Mouse (Mus musculus): ENCODE results near the gene Adgrg3. TPM values are rescaled to one million over a fixed set of nuclear protein-coding genes. Genes with fewer than 3 reads are reported as not detected.

Adgrg3 gene
- polyA plus RNA-seq, 1 experiment = 0.27 TPM

DNA sequence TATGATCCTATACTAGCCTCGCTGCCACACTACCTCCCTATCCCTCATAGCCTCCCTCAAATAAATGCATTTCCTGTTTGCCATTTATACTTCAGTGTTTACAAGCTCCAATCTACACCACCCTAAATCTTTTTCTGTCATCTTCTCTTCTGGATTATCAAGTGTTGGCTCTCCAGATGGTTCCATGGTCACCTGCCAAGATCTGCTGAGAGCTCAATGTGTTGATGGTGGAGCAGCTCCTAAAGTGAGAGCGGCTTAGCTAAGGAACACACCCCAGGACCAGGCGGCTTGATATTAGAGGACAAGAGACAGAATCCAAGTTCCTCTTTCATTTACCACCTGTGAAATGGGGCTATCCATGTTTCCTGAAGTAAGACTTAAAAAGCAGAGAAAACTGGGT lies 60.6 kb downstream of the Adgrg3 start:
- TF ChIP-seq EP300 (IDR thresholded peaks at IDR 0.05; ENCODE audit: insufficient read depth, low read depth, low read length) = no peak
- no peak for TF ChIP-seq CTCF (IDR thresholded peaks at IDR 0.05; ENCODE audit: low read depth, low read length)
- Histone ChIP-seq H3K9ac (ENCODE audit: low read depth, poor library complexity, severe bottlenecking) (no peak overlapping the region), H3K4me1 (ENCODE audit: control insufficient read depth, insufficient read depth, low read length) (no peaks in the 10 kb centered on the region), H3K27ac (ENCODE audit: insufficient read depth, low read length) (no peak overlapping the region), H3K27me3 (ENCODE audit: control insufficient read depth, insufficient read depth, low read length, poor library complexity, severe bottlenecking) (no peaks in the 10 kb centered on the region), H3K4me3 (ENCODE audit: low read depth, low read length) (no peak overlapping the region), H3K9me3 (replicated peaks; ENCODE audit: control insufficient read depth, insufficient read depth, low read length, poor library complexity, severe bottlenecking) (no peaks in the 10 kb centered on the region), H3K36me3 (ENCODE audit: control insufficient read depth, insufficient read depth, low read length, poor library complexity, severe bottlenecking) (no peaks in the 10 kb centered on the region)

DNA sequence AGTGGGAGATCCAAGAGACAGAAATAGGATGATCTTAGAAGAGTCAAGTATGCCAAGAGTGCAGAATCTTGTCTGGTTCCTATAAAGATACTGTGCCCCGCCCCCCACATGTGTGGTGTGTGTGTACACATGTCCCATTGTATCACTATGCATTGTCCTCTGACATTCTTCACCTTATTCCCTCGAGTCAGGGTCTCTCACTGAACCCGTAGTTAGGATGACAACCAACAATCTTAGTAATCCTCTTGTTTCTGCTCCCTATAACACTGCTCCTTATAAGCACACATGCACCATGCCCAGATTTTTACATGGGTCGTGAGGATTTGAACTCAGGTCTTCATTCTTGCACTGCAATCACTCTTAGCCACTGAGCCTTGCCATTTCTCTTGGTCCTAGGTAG lies 61.8 kb downstream of the Adgrg3 start:
- Histone ChIP-seq H3K36me3 (ENCODE audit: control insufficient read depth, insufficient read depth, low read length, poor library complexity, severe bottlenecking) (no peaks in the 10 kb centered on the region), H3K4me1 (ENCODE audit: control insufficient read depth, insufficient read depth, low read length) (no peaks in the 10 kb centered on the region), H3K9me3 (replicated peaks; ENCODE audit: control insufficient read depth, insufficient read depth, low read length, poor library complexity, severe bottlenecking) (no peaks in the 10 kb centered on the region), H3K27ac (ENCODE audit: insufficient read depth, low read length) (no peak overlapping the region), H3K9ac (ENCODE audit: low read depth, poor library complexity, severe bottlenecking) (no peak overlapping the region), H3K27me3 (ENCODE audit: control insufficient read depth, insufficient read depth, low read length, poor library complexity, severe bottlenecking) (no peaks in the 10 kb centered on the region), H3K4me3 (ENCODE audit: low read depth, low read length) (no peak overlapping the region)
- no peak for TF ChIP-seq EP300 (IDR thresholded peaks at IDR 0.05; ENCODE audit: insufficient read depth, low read depth, low read length)
- no peak for TF ChIP-seq CTCF (IDR thresholded peaks at IDR 0.05; ENCODE audit: low read depth, low read length)
- no peak for TF ChIP-seq POLR2A (IDR thresholded peaks at IDR 0.05; ENCODE audit: insufficient read depth, low read length)

DNA sequence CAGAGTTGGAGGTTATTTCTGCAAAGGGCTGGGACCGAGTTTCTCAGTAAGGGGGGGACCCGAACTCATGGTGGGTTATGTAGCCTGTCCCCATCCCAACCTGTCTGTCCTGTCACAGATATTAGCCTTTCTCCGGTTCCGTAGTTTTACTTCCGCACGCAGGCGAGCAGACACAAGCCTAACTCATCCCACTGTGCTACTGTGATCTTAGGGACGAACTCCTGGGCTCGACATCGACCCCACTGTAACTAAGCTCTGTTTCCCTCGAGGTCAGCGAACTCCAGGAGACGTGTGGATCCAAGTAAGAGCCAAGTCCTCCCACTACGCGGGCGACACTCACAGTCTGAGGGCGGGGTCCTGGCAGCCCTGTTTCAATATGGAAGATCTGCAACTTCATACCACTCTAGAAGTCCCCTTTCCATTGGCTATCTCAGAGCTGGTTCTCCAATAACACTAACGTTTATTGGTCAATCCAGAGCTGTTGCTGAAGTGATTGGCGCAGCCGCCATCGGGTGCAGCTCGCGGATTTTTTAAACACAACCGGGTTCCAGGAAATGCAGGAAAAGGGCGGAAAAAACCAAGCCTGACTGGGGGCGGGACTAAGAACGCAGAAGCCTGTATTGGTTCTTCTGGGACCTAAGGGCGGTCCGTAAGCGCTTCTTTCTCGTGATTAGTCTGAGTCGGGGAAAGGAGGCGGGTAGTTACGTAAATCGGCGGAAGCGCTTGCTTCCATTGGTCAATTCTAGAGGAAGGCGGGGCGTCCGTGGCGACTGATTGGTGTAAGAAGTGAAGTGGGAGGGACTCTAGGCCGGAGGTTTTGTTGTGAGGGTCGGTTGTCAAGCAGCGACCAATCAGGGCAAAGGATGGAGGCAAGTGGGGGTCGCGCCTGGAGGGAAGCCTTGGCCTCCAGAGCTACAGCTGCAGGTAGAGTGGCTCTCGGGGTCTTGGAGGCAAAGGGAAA lies 63.2 kb downstream of the Adgrg3 start, which contains the start of gene Katnb1:
Gene Katnb1 (plus strand): TSS at position 806 of the 961 bp plus-strand sequence.
- Histone ChIP-seq H3K9me3 (replicated peaks; ENCODE audit: control insufficient read depth, insufficient read depth, low read length, poor library complexity, severe bottlenecking) (no peaks in the 10 kb centered on the region), H3K4me1 (ENCODE audit: control insufficient read depth, insufficient read depth, low read length) (no peaks in the 10 kb centered on the region), H3K27me3 (ENCODE audit: control insufficient read depth, insufficient read depth, low read length, poor library complexity, severe bottlenecking) (no peaks in the 10 kb centered on the region), H3K36me3 (ENCODE audit: control insufficient read depth, insufficient read depth, low read length, poor library complexity, severe bottlenecking) (no peaks in the 10 kb centered on the region), H3K27ac (ENCODE audit: insufficient read depth, low read length) (no peak within 1 kb of the TSS), H3K9ac (ENCODE audit: low read depth, poor library complexity, severe bottlenecking) (peak within 1 kb of the TSS; percentile 86), H3K4me3 (ENCODE audit: low read depth, low read length) (peak within 1 kb of the TSS; percentile 97)
- no peak for TF ChIP-seq POLR2A (IDR thresholded peaks at IDR 0.05; ENCODE audit: insufficient read depth, low read length)
- TF ChIP-seq CTCF (IDR thresholded peaks at IDR 0.05; ENCODE audit: low read depth, low read length) = no peak
- TF ChIP-seq EP300 (IDR thresholded peaks at IDR 0.05; ENCODE audit: insufficient read depth, low read depth, low read length) = no peak

DNA sequence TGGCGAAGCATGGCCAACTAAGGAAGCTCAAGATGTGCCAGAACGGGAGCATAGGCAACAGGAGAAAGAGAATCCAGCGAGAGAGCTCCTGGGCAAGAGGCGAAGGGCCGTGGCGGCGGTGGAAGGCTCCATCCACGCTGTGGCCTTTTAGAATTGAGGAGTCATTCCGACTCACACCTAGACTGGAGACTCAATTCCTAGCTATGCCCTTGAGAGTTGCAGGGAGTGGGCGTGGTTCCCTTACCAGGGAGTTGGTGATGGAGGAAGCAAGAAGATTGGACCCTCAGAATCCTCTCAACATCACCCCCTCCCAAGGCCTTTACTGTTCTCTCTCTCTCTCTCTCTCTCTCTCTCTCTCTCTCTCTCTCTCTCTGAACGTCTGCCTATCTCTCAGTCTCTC lies 64.2 kb downstream of the Adgrg3 start:
- no peak overlapping the region for H3K27ac ChIP-seq (ENCODE audit: insufficient read depth, low read length)
- no peaks in the 10 kb centered on the region for H3K27me3 ChIP-seq (ENCODE audit: control insufficient read depth, insufficient read depth, low read length, poor library complexity, severe bottlenecking)
- H3K9ac ChIP-seq (ENCODE audit: low read depth, poor library complexity, severe bottlenecking) = peak overlapping the region; percentile 76
- no peaks in the 10 kb centered on the region for H3K36me3 ChIP-seq (ENCODE audit: control insufficient read depth, insufficient read depth, low read length, poor library complexity, severe bottlenecking)
- H3K4me1 ChIP-seq (ENCODE audit: control insufficient read depth, insufficient read depth, low read length) = no peaks in the 10 kb centered on the region
- peak overlapping the region; percentile 97 for H3K4me3 ChIP-seq (ENCODE audit: low read depth, low read length)
- H3K9me3 ChIP-seq (replicated peaks; ENCODE audit: control insufficient read depth, insufficient read depth, low read length, poor library complexity, severe bottlenecking) = no peaks in the 10 kb centered on the region
- TF ChIP-seq EP300 (IDR thresholded peaks at IDR 0.05; ENCODE audit: insufficient read depth, low read depth, low read length) = no peak
- TF ChIP-seq CTCF (IDR thresholded peaks at IDR 0.05; ENCODE audit: low read depth, low read length) = no peak
- TF ChIP-seq POLR2A (IDR thresholded peaks at IDR 0.05; ENCODE audit: insufficient read depth, low read length) = no peak

DNA sequence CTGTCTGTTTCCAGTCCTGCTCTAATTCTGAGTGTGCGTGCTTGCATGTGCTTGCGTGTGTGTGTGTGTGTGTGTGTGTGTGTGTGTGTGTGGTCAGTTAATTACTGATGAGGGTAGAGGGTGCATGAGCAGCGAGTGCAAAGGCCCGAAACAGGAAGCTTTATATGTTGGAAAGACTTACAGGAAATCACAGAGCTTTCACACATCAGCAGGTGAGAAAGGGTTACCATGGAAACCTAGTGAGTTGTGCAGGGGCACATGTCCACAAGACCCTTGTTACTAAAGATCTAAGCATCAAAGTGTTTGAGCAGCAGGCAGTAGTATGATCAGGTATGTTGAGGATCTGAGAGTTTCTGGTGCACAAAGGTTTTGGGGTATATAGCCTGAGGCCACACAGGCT lies 66.8 kb downstream of the Adgrg3 start:
- Histone ChIP-seq H3K9ac (ENCODE audit: low read depth, poor library complexity, severe bottlenecking) (no peak overlapping the region), H3K4me1 (ENCODE audit: control insufficient read depth, insufficient read depth, low read length) (no peaks in the 10 kb centered on the region), H3K36me3 (ENCODE audit: control insufficient read depth, insufficient read depth, low read length, poor library complexity, severe bottlenecking) (peaks cover 4% of the 10 kb centered on the region; the same call in 1 of the 2 replicates), H3K4me3 (ENCODE audit: low read depth, low read length) (no peak overlapping the region), H3K27me3 (ENCODE audit: control insufficient read depth, insufficient read depth, low read length, poor library complexity, severe bottlenecking) (no peaks in the 10 kb centered on the region), H3K9me3 (replicated peaks; ENCODE audit: control insufficient read depth, insufficient read depth, low read length, poor library complexity, severe bottlenecking) (no peaks in the 10 kb centered on the region), H3K27ac (ENCODE audit: insufficient read depth, low read length) (no peak overlapping the region)
- TF ChIP-seq EP300 (IDR thresholded peaks at IDR 0.05; ENCODE audit: insufficient read depth, low read depth, low read length) (no peak), CTCF (IDR thresholded peaks at IDR 0.05; ENCODE audit: low read depth, low read length) (no peak)

DNA sequence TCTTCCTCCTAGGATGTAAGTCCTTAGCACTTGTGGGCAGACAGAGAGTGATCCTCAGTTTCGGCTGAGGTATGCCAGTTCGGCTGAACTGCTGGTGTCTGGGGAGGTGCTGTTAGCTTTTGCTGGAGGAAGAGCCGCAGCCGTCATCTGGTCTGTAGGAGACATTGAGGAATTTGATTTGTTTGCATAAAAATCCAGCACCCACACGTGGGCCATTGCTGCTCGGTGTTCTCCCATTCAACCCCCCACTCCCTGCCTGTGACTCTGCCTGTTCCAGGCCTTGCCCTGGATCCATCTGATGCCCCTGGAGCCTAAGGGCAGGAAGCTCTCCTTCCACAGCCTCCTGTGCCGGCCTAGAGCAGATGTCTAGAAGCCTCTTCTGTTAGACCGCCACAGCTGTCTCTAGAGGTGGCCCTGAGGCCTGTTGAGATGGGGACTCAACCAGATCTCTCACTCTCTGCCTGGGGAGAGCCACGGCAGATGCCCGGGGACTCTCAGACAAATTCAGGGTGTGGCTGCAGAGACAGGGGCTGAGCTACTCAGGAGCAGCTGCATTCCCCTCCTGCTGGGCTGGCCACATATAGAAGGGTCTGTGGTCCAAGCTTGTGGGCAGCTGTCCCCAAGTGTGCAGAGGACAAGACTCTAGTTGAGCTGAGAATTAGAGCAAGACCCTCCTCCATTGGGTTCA lies 67.4 kb downstream of the Adgrg3 start:
- TF ChIP-seq EP300 (IDR thresholded peaks at IDR 0.05; ENCODE audit: insufficient read depth, low read depth, low read length) (0 out of 2 replicates have a peak, but pooled peaks have one; percentile 6), POLR2A (IDR thresholded peaks at IDR 0.05; ENCODE audit: insufficient read depth, low read length) (no peak)
- H3K27me3 ChIP-seq (ENCODE audit: control insufficient read depth, insufficient read depth, low read length, poor library complexity, severe bottlenecking) = no peaks in the 10 kb centered on the region
- H3K9ac ChIP-seq (ENCODE audit: low read depth, poor library complexity, severe bottlenecking) = no peak overlapping the region
- peaks cover 8% of the 10 kb centered on the region for H3K36me3 ChIP-seq (ENCODE audit: control insufficient read depth, insufficient read depth, low read length, poor library complexity, severe bottlenecking)
- no peaks in the 10 kb centered on the region for H3K4me1 ChIP-seq (ENCODE audit: control insufficient read depth, insufficient read depth, low read length)
- no peak overlapping the region for H3K4me3 ChIP-seq (ENCODE audit: low read depth, low read length)
- H3K9me3 ChIP-seq (replicated peaks; ENCODE audit: control insufficient read depth, insufficient read depth, low read length, poor library complexity, severe bottlenecking) = no peaks in the 10 kb centered on the region
- H3K27ac ChIP-seq (ENCODE audit: insufficient read depth, low read length) = no peak overlapping the region
